Mouse (Mus musculus): Measurements from ENCODE around the gene Als2.

The Als2 gene

GRCm38 (mm10) chr1:59236856-59237441 lies at the start of gene Als2:
Als2 (minus strand) TSS chr1:59237231.
- CTCF ChIA-PET: no interaction called here

GRCm38 (mm10) chr1:59286316-59286850 lies 49.4 kb upstream of the Als2 start:
- CTCF ChIA-PET: interaction anchor here (0.9 kb wide), 1 partner anchor 23 kb away, joined by 4 read pairs; no protein-coding TSS in a partner anchor

- CTCF ChIA-PET: interaction anchor here (0.9 kb wide), 1 partner anchor 24 kb away, joined by 4 read pairs; no protein-coding TSS in a partner anchor
Measured at GRCm38 (mm10) chr1:59285880-59286279, 48.8 kb upstream of the Als2 start.

- CTCF ChIA-PET: no interaction called here
Measured at GRCm38 (mm10) chr1:59272189-59272588, 35.2 kb upstream of the Als2 start.

GRCm38 (mm10) chr1:59269951-59270689 lies 33.1 kb upstream of the Als2 start:
- CTCF ChIA-PET: interaction anchor here (0.6 kb wide), 1 partner anchor 664 kb away, joined by 3 read pairs; no protein-coding TSS in a partner anchor

- CTCF ChIA-PET: interaction anchor here (0.6 kb wide), 1 partner anchor 664 kb away, joined by 3 read pairs; no protein-coding TSS in a partner anchor
Measured at GRCm38 (mm10) chr1:59269466-59269865, 32.4 kb upstream of the Als2 start.

- CTCF ChIA-PET: no interaction called here
Measured at GRCm38 (mm10) chr1:59268931-59269330, 31.9 kb upstream of the Als2 start.

GRCm38 (mm10) chr1:59257736-59258135 lies 20.7 kb upstream of the Als2 start:
- CTCF ChIA-PET: no interaction called here

- CTCF ChIA-PET: no interaction called here
Measured at GRCm38 (mm10) chr1:59256751-59257231, 19.8 kb upstream of the Als2 start, which contains the start of gene Cdk15. Cdk15 (plus strand) TSS chr1:59256906.

GRCm38 (mm10) chr1:59253301-59253909 lies 16.4 kb upstream of the Als2 start:
- CTCF ChIA-PET: interaction anchor here (0.7 kb wide), 1 partner anchor 55 kb away, joined by 6 read pairs; no protein-coding TSS in a partner anchor

- CTCF ChIA-PET: interaction anchor here (0.7 kb wide), 1 partner anchor 56 kb away, joined by 6 read pairs; no protein-coding TSS in a partner anchor
Measured at GRCm38 (mm10) chr1:59252762-59253161, 15.7 kb upstream of the Als2 start.

GRCm38 (mm10) chr1:59247602-59248001 lies 10.6 kb upstream of the Als2 start:
- CTCF ChIA-PET: no interaction called here

GRCm38 (mm10) chr1:59243770-59244169 lies 6.7 kb upstream of the Als2 start:
- CTCF ChIA-PET: no interaction called here

- CTCF ChIA-PET: no interaction called here
Measured at GRCm38 (mm10) chr1:59237614-59238211, 682 bp upstream of the Als2 start.

GRCm38 (mm10) chr1:59229187-59229586 lies 7.8 kb downstream of the Als2 start:
- CTCF ChIA-PET: no interaction called here

GRCm38 (mm10) chr1:59228552-59228951 lies 8.5 kb downstream of the Als2 start:
- CTCF ChIA-PET: no interaction called here

- CTCF ChIA-PET: interaction anchor here (0.6 kb wide), 1 partner anchor 19 kb away, joined by 3 read pairs; no protein-coding TSS in a partner anchor
Measured at GRCm38 (mm10) chr1:59222101-59222825, 14.8 kb downstream of the Als2 start.

GRCm38 (mm10) chr1:59221591-59221990 lies 15.4 kb downstream of the Als2 start:
- CTCF ChIA-PET: interaction anchor here (0.6 kb wide), 1 partner anchor 19 kb away, joined by 3 read pairs; no protein-coding TSS in a partner anchor

GRCm38 (mm10) chr1:59220371-59220770 lies 16.7 kb downstream of the Als2 start:
- CTCF ChIA-PET: no interaction called here

GRCm38 (mm10) chr1:59215446-59215845 lies 21.6 kb downstream of the Als2 start:
- CTCF ChIA-PET: no interaction called here

- CTCF ChIA-PET: no interaction called here
Measured at GRCm38 (mm10) chr1:59212951-59213350, 24.1 kb downstream of the Als2 start.
